Mouse (Mus musculus): ENCODE data around the gene Plekhb2.

The Plekhb2 gene

DNA sequence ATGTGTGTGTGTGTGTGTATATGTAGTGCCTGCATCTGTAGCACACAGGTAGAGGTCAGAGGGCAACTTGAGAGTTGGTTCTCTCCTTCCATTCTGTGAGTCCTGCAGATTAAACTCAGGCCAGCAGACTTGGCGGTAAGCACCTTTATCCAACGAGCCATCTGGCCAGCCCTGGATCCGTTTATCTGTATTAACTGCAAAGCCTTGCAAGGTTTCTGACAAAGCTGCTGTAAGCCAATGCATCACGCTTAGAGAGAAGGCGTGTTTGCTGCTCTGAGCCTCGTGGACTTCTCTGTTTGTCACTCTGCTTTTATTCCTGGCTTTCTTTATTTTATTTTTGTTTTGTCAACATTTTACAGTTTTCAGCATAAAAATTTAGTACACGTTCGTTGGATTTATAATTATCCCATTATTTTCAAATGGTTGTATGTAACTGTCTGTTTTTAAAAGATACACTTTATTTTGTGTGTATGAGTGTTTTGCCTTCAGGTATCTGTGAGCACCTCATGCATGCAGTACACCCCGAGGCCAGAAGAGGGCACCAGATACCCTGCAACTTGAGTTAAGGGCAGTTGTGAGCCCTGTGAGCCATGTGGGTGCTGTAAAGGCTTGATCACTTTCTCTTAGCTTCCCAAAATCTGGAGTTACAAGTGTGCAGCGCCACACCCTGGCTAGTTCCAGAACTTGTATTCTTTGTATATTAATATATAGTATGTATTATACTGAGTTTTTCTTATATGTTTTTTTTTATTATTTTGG lies 17.2 kb downstream of the Plekhb2 start:
- peak; percentile 88 for DNase-seq (ENCODE audit: low read depth)

DNA sequence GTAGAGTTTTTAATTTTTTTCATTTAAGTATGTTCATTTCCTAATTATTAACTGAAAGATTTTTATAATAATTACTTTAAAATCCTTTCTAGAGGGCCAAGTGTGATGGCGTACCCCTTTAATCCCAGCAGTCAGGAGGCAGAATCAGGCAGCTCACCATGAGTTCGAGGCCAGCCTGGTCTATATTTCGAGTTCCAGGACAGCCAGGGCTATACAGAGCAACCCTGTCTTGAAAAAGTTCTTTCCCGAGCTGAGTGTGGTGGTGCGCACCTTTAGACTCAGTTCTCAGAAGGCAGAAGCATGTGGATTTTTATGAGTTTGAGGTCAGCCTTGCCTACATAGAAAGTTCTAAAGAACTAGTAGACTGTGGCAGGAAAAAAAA lies 17.8 kb downstream of the Plekhb2 start:
- DNase-seq (ENCODE audit: low read depth), result no peak

DNA sequence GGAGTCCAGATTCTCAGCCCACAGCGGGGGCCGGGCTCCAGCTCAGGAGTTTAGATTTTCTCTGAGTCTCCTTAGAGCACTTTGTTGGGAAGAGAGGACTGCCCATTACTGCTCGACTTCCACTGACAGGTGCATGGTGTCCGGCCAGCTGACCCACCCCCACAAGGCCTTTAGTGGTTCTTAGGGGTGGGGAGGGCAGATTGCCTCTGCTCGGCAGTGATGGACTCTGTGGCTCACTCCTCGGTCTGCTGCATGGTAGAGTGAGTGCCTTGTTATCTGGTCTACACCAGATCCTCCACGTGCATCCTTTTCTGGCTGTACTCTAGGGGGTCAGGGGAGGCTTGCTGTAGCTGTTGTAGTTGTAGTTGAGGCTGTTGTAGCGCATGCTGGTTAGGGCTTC lies 18.6 kb downstream of the Plekhb2 start:
- no peak for DNase-seq (ENCODE audit: low read depth)

DNA sequence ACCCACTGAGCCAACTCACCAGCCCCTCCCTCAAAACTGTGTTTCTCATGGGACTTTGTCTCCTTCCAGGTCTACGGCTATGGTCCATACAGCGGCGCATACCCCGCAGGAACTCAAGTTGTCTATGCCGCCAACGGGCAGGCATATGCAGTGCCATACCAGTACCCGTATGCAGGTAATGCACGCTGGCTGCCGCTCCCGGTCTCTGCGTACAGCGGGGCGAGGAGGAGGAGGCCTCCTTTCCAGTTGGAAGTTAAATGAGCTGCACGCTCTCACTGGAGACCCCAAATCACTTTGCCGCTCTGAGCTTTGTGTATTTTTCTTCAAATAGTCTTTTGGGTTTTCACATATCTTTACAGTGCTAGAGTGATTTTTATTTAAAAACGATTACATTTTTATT lies 19.5 kb downstream of the Plekhb2 start:
- no peak for DNase-seq (ENCODE audit: low read depth)

DNA sequence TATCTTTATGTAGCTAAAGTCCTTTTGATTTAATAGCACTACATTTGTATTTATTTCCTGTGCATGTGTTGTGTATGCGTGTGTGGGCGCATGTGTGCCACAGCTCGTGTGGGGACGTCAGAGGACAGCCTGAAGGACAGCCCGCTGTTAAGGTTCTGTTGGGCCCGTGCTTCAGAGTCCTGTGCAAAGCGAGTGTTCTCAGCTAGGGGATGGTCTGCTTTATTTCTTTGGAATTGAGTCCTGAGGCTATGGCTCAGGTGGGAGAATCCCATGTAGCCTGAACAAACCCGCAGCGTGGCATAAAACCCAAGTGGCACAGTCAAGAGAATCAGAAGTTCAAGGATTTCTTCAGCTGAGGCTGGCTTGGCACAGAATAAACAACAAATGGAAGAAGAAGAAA lies 21.4 kb downstream of the Plekhb2 start:
- no peak for DNase-seq (ENCODE audit: low read depth)

DNA sequence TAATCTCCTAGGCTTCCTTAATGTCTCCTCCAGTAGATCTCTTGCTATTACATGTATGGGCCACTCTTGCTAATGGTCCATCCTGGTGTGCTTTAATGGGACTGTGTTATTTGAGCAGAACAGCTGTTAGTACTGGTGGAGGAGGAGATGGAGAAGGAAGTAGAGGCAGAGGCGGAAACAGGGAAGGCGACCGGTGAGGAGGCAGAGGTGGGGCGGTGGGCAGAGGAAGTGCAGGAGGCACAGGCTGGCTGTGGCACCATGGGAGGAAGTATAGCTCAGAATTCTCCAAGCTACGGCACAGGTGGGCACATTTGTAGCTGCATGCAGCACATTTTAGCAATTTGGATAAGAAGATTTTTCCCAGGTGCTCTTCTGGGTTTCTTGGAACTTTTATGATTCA lies 23.8 kb downstream of the Plekhb2 start:
- no peak for DNase-seq (ENCODE audit: low read depth)

DNA sequence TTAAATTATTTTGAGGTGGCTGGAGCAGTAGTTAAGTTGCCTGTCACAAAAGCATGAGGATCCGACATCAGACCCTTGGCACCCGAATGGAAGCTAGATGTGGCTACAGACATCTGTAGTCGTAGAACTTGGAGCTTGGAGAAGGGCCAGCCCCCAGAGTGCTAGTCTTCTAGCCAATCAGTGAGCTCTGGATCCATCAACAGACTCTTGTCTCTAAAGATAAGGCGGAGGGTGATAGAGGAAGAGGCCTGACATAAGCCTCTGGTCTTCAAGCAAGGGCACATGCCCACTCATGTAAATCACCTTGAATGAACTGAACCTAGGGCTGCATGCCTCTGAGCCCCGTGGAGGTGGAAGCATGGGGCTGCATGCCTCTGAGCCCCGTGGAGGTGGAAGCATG lies 29.8 kb downstream of the Plekhb2 start:
- DNase-seq (ENCODE audit: low read depth), result no peak

DNA sequence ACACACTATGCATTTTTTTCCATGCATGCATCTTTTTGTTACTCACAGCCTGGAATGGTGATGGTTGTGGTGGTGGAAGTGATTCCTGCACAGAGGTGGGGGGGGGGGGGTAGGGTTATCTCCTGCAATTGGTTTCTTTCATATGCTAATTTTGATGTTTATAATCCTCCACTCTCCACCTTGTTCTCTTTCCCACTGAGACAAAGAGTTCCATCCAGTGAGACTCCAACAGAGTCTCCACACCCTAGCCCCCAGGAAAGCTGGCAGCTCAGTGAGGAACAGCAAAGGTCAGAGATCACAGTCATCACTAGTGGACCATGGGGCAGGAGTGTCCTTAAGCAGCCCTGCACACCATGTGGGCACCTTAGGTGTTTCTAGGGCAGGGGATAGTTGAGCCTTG lies 34.0 kb downstream of the Plekhb2 start:
- DNase-seq (ENCODE audit: low read depth), result no peak

DNA sequence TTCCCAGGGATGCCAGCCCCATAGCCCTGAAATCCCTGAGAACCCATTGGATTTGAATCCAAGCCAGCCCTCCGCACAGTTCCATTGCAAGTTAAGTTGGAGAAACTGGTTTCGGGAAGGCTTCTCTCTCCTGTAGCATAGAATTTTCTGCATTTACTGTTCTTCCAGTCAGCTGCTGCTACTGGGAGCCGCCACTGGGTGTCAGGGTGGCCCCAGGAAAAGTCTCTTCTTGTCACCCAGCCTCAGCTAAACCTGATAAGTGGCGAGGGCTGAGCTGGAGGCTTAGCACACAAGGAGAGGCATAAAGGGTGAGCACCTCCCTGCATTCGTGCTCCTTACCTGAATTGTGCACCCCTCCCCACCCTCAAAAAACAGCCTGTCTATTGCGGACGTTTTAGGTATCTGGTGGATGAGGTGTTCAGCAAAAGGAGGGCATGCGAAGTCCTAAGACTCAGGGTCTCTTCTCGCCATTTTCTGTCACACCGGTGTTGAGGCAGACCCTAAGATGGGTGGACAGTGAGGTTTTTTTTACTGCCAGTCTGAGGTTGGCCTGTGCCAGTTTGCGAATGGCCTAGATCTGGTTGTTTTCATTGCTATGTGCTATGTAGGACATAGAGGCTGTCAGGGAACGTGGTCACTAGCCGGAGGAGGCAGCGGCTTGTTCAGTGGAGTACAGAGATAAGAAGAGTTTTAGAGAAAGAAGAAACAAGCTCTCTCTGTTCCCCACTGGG lies 41.9 kb downstream of the Plekhb2 start:
- no peak for DNase-seq (ENCODE audit: low read depth)

DNA sequence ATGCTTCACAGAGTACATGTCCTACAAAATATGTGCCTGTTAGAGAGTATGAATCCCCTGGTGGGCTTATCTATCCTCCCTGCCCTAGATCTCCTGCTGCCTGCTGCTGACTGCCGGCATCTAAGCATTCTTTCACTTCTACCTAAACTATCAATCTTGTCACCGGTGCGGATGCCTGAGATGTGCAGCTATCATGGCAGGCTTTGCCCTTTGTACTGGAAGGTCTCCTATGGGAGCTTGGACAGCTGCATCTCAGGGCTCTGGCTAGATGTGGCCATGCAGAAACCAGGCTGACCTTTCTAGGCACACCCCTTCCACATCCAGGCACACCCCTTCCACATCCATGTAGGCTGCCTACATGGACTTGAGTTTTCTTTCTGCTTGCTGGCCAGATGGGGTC lies 42.7 kb downstream of the Plekhb2 start:
- DNase-seq (ENCODE audit: low read depth), result no peak

DNA sequence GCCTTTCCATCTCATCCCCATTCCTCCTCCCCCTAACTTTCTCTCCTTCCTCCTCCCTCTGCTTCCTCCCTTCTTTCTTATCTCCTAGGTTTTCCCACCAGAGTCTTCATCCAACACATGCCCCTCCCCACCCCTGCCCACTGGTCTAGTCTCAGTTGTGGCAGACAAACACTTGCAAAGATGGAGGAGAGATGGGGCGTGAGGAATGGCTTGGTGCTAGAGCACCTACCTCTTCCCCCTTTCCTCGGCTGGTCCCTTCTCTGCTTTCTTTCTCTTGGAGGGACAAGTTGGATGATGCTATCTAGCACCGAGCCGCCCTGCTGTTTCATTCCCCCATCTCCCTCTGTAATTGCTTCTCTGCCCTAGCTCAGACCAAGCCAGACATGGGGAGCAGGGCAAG lies 43.6 kb downstream of the Plekhb2 start:
- no peak for DNase-seq (ENCODE audit: low read depth)

DNA sequence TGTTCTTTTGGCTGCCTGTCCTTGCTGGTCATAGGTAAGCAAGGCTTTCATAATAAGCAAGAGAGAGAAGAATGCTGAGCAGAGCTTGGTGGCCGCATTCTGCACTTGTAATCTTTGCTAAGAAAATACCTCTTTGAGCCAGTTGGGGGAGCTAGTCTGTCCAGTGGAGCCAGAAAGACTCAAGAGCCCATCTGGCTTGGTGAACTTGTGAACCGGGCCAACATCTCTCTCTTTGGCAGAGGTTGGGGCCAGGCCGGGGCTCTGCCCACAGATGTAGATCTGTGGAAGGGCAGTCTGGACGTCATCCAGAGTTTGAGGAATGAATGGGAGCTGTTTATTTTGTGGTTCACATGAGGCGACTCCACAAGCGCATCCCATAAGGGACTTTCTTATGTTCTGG lies 44.1 kb downstream of the Plekhb2 start:
- no peak for DNase-seq (ENCODE audit: low read depth)

DNA sequence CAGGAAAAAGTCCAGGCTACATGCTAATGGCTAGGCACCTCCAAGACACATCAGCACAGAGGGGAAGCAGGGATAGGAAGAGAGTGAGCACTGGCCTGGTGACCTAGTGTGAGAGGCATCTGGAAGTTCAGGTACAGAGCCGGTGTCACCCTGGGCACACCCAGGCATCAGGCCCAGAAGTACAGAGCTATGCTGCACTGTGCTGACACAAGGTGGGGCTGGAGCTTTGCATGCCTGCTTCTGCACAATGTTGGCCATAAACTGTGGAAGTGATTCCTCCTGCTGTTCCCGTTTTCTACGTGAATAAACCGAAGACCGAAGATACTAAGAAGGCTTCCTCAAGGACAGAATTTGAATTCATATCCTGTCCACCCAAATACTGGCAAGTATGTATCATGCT lies 46.3 kb downstream of the Plekhb2 start:
- DNase-seq (ENCODE audit: low read depth), result no peak

DNA sequence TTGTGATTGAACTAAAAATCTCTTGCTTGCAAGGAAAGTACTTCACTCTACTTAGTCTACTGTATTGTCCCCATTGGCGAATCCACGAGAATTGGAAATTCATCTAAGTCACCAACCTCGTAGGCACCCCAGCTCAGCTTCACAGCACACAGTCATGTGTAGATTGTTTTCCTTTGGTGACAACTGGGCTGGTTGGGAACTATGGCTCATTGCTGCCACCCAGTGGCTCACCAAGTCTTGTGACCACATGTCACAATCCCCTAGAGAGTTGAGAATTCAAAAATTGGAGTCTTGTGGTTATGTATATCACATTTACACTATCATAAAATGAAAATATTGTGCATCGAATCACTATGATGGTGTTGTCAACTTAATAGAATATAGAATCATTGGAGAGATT lies 47.1 kb downstream of the Plekhb2 start:
- DNase-seq (ENCODE audit: low read depth), result peak; percentile 10

DNA sequence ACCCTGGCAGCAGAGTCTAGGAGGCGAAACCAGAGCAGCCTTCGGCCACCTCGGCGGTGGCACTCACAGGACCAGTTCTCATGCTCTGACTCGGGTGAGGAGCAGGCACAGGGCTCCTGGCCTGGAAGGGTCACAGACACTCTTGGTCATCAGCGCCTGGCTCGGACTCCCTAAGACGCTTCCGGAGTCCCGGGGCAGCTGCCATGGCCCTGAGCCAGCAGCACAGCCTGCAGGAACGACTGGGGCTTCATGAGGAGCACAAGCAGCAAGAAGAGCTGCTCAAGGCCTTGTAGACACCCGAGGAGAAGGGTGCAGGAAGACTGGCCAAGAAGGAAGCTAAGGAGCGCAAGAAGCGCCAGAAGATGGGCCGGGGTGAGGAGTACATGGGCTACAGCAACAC lies 78.9 kb downstream of the Plekhb2 start:
- no peak for DNase-seq (ENCODE audit: low read depth)

Data from c-Kit-positive CD71-positive TER-119-negative erythroid progenitor cells, embryonic 14.5 days (primary cell).